Mouse (Mus musculus): Measurements from ENCODE around the gene Alox5ap.

The Alox5ap gene

DNA sequence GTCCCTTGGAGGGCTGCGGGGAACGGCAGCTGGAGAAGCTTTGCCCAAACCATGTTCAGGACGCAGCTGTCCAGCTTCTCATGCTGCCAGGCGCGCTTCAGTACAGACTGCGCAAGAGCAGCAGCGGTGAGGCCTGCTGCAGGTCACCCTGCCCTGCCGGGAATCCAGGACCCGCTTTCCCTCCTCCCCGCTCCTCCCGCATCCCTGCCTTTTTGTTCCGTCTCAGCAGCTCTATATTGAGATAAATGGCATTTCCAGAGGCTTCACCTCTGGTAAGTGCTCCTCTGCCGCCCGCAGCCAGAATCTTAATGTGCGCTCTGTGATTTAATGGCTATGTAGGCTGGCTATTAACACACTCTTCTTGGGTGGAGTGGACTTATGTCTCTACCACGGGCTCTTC is 5.5 kb upstream of the Alox5ap start:
- DNase-seq (ENCODE audit: low read depth in 2 of 2, low spot score in 2 of 2): no peak

DNA sequence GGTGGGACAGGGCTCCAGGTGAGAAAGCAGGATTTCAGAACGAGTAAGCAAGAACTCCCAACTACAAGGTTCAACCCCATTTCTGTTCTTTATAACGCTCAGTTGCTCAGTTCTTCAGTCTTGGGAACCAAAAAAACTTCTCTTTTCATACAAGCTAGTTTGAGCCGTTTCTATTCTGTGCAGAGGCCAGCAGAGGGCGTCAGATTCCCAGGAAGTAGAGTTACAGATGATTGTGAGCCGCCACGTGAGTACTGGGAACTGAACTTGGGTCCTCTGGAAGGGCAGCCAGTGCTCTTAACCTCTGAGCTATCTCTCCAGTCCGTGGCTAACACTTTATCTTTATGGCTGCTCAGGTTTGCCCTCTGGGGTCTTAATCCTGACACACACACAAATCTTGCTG is 3.1 kb upstream of the Alox5ap start:
- DNase-seq (ENCODE audit: low read depth in 2 of 2, low spot score in 2 of 2): no peak

DNA sequence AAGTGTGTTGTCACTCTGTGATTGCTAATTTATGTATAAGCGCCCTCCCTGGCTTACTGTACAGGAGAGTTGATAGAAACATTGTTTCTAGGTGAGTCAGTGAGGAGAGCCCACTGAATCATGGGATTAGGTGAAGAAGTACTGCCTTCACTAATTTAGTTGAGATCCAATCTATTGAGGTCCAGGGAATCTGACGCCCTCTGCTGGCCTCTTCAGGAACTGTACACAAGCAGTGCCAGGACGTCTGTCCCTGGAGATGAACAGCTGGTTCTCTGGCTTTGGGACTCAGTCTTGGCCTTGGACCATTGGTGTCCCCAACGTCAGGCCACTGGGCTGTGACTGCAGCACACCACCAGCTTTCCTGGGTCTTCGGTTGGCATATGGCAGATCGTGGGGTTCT is 2.7 kb upstream of the Alox5ap start:
- DNase-seq (ENCODE audit: low read depth in 2 of 2, low spot score in 2 of 2): peak; percentile 27 to 41

DNA sequence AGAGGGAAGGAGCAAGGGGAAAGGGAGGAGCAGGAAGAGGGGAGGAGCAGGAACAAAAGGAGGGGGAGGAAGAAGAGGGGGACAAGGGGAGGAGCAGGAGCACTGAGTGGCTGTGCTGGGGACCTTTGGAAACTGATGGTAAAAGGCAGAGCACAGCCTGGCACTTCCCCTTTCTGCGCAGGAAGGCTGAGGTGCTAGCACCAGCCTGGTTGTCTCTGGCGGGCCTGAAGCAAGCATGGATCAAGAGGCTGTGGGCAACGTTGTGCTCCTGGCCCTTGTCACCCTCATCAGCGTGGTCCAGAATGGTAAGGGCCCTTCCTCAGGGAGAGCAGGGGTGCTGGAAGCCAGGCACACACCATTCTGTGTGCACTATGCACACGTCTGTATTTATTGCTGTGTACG is 312 bp downstream of the Alox5ap start:
- DNase-seq (ENCODE audit: low read depth in 2 of 2, low spot score in 2 of 2): no peak

DNA sequence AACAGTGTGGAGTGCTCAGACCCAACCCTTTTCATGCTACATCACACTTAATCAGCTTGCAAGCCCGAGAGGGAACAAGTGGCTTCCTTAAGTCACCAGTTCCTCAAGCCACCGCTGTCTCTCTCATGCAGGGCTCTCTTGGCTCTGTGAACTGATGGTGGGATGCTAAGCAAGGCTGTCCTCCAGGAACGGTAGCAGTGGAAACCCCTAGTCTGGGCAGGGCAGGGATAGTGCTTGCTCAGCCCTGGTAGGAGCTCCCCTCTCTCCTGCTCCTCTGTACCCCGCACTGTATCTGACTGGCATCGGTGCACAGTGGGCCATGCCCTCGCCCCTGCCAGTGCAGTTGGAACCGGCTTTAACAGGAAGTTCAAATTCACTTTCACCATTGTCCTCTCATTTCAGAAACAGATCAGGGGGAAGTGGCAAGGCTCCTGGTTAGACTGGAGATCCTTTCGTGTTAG is 2.2 kb downstream of the Alox5ap start:
- DNase-seq (ENCODE audit: low read depth in 2 of 2, low spot score in 2 of 2): no peak

DNA sequence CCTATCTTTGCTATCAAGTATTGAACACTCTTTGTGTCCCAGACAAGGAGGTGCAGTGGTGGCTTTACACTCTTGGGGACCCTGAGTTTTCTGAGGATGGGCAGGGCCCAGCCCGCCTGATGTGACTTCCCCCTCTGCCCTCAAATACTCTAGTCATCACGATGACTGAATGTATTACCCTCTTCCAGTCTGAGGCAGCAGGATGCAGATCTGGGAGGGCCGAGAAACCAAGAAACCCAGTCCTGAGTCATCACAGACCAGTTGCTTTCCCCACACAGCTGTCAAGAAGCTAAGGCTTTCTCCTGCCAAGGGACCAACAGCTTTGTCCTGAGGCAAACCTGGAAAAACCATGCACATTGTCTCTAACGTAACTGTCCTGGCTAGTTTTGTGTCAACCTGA is 2.9 kb downstream of the Alox5ap start:
- no peak for DNase-seq (ENCODE audit: low read depth in 2 of 2, low spot score in 2 of 2)

DNA sequence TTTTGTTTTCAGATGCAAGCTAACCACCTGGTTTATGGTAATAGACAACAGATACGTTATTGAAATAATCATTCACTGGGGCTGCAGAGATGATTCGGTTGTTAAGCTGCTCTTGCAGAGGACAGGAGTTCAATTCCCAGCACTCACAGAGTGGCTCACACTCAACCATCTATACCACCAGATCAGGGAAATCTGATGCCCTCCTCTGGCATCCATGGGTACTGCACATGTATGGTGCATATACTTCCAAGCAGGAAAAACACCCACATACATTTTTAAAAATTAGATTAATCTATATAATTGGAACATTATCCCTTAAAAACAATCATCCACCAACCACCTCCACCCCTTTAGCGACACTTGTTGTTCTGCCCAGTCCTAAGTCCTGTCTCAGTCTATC is 6.7 kb downstream of the Alox5ap start:
- no peak for DNase-seq (ENCODE audit: low read depth in 2 of 2, low spot score in 2 of 2)

DNA sequence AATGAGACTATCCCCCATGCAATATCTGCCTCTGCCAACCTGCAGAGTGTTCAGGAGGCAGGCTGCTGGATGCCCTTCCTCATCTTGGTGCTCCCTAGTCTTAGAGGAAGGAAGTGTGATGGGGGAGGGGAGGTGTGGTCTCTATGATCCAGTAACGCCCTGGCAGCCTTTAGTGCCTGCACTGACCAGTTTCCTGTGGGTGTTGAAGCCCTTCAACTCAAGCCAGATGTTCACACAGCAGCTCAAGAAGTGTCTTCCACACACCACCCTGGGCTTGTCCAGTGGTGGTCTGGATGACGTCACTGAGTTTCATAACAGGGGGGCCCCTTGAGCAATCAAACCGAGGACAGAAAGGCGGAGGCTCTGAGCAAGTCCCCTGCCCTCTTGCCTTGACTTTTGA is 8.0 kb downstream of the Alox5ap start:
- DNase-seq (ENCODE audit: low read depth in 2 of 2, low spot score in 2 of 2): no peak

DNA sequence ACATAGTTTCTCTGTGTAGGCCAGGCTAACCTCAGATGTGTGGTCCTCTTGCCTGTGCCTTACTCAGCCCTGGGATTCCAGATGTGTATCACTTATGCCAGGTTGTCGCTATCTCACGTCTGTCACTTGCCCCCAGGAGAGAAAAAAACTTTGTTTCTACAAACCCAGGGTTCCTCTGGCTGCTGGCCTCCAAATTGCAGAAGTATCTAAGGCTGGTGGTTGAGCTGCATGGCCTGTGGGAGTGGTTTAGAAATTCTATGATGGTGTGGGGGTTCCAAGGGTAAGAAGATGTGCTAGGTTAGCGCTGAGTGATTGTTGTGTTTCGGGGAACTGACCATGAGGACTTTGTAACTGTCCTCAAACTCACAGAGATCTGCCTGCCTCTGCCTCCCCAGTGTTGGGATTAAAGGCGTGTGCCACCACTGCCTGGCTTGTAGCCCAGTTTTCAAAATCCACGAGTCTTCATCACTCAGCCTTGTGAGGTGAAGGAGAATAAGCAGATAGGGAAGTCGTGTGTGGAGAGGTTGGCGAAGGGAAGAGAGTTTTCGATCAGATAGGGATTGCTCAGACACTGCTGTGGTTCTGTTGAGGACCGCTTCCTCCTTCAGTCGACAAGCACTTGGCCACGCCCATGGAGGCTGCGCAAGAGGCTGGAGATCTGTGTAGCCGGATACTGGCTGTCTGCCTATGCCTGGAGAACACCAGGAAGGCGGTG is 10.0 kb downstream of the Alox5ap start:
- no peak for DNase-seq (ENCODE audit: low read depth in 2 of 2, low spot score in 2 of 2)

DNA sequence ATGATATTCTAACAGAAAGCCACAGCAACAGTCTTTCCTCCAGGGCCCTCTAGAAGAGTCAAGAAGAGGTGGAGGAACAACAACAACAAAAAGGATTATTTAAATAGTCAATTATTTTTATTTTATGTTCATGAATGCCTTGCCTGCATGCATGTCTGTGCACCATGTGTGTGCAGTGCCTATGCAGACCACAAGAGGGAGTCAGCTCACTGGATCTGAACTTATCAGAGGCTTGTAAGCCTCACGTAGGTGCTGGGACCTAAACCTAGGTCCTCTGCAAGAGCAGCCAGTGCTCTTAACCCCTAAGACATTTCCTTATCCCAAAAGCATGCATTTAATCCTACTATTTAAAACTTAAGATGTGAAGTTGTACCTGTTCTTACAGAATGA is 10.5 kb downstream of the Alox5ap start:
- DNase-seq (ENCODE audit: low read depth in 2 of 2, low spot score in 2 of 2): no peak

DNA sequence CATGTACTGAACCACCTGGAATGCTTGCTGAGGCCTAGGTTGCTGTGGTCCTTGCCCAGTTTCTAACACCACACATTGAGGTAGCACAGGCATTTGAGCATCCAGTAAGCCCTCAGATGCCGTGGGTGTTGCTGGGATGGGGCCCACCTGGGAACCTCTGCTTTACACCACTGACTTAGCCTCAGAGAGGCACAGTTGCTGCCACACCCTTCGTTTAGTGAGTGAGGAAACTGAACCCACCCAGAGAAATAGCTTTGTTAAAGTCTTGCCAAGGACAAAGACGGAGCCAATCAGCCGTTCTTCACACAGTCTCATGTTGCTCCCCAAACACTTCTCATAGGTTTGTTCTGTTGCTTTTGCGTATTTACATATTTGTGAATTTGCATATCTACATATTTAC is 13.0 kb downstream of the Alox5ap start:
- DNase-seq (ENCODE audit: low read depth in 2 of 2, low spot score in 2 of 2): no peak

DNA sequence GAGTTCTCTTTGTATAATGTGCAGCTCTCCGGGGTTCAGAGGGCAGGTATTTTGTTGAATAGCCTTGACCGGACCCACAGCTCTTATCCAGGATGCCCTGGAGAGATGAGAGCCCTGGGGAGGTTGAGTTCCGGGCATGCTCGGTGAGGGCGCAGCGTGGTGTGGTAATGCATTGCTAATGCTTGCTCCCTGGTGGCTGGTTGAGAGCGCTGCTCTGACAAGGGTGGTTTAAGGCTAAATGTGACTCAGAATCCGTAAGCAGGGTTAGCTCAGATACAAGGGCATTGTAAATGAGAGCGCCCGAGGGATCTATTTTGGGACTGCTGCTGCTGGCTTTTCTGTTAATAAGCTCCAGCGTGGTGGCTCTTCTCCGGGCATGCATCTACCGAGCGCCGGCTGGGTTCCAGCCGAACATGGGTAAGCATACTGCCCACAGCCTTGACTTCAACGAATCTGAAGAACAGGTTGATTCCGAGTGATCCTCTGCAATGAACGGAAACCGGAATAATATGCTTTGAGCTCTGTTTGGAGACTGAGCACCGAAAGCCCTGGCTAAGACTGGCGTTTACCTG is 14.8 kb downstream of the Alox5ap start:
- no peak for DNase-seq (ENCODE audit: low read depth in 2 of 2, low spot score in 2 of 2)

DNA sequence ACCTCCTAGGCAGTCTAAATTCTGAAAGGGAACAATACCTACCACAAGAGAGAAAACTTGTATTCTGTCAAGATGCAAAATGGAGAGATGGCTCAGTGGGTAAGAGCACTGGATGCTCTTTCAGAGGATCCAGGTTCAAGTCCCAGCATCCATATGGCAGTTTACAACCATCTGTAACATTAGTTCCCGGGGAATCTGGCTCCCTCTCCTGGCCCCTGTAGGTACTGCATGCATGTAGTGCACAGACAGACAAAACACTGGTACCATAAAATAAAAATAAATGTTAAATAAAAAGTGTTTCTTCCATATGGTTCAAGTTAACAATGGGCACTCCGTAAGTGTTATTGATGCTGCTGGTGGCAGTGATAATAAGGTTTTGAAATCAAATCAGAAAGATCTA is 18.4 kb downstream of the Alox5ap start:
- DNase-seq (ENCODE audit: low read depth in 2 of 2, low spot score in 2 of 2): peak; percentile 39 to 59

DNA sequence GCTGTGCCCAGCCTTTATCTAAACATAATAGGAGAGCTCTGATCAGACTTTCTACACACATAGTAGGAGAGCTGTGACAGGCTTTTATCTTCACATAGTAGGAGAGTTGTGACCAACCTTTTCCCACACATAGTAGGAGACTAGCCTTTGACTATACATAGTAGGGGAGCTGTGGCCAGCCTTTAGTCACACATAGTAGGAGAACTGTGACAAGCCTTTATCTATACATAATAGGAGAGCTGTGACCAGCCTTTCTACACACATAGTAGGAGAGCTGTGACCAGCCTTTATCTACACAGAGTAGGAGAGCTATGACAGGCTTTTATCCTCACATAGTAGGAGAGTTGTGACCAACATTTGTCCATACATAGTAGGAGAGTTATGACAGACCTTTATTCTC is 19.3 kb downstream of the Alox5ap start:
- DNase-seq (ENCODE audit: low read depth in 2 of 2, low spot score in 2 of 2): no peak

DNA sequence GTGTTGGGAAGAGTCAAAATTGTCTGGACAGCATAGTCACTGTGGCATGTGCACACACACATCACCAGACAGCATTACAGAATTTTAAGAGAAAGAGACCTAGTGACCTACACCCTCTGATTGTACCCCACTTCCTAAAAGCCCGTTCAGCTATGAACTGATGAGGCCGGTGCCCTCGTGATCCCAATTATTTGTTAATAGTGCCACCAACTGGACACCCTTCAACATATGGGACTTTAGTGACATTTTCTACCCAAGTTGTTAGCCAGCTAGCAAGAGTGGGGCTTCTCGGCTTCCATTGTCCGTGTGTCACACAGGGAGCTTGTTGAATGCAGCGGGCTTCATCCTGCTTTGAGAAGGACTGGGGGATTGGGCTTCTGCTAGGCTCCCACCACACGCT is 21.5 kb downstream of the Alox5ap start:
- no peak for DNase-seq (ENCODE audit: low read depth in 2 of 2, low spot score in 2 of 2)

DNA sequence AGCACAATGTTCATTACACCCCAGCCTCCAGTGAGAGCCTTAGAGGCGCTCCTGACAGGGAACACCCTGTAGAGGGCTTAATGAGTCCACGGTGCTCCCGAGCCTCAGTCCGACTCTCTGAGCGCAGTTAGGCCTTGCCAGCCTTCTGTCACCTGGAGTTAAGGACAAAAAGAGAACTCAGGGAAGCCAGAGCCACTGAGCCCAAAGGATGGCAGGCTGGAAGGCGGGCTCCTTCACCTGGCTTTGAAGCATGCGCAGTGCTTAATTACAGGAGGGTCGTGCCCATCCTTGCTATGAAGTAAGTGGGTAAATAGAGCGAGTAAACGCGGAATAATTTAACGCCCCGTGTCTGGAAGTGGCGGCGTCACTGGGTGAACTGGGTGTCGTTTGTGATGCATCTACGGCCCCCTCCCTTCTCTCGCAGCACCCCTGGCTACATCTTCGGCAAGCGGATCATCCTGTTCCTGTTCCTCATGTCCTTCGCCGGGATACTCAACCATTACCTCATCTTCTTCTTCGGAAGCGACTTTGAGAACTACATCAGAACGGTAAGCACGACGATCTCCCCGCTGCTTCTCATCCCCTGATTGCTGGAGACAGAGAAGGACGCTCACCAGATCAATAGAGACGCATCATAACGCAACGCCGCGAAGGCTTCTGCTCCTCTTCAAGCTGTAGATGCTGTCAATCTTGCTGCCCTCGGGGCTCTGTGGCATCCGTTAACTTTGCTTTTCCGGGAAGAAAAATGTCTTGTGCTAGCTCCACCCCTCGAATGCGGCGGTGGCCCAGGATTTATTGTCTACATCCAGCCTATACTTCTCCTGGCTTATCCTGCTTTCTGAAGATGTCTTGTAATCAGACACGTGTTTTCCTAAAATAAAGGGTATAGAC is 22.8 kb downstream of the Alox5ap start:
- DNase-seq (ENCODE audit: low read depth in 2 of 2, low spot score in 2 of 2): no peak

DNA sequence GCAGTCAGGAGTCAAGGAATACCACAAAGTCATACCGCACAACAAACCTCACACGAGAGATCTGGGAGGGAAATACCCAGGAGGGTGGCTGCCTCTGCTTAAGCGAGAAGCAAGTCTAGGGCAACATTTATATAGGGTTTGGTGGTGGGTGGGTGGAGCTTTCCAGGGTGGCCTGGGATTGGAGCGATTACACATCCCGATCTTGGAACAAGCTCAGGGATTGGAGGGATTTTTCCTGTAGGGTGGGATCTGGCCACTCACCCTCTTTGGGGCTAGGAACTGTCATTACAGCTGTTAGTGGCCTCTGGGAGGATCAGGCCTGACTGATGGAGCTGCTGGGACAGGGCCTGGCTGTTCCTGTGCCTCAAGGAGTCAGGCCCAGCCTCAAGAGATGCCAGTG is 26.7 kb downstream of the Alox5ap start:
- no peak for DNase-seq (ENCODE audit: low read depth in 2 of 2, low spot score in 2 of 2)

DNA sequence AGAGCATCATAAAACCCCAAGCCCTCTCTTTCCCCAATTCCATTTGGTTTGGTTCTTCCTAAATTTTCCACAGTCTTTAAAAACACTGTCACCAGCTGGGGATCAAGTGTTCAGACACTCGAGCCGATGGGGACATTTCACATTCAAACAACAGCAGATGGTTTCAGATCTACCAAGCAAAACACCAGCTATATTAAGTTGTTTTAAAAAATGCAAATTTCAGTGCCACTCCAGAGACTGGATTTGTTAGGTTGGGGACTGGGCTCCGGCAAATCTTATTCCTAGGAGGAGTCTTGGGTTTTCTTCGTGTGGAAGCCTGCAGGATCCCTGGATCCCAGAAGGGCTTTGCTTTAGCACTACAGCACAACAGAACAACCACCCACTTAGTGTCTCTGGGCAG is 28.5 kb downstream of the Alox5ap start:
- no peak for DNase-seq (ENCODE audit: low read depth in 2 of 2, low spot score in 2 of 2)

DNA sequence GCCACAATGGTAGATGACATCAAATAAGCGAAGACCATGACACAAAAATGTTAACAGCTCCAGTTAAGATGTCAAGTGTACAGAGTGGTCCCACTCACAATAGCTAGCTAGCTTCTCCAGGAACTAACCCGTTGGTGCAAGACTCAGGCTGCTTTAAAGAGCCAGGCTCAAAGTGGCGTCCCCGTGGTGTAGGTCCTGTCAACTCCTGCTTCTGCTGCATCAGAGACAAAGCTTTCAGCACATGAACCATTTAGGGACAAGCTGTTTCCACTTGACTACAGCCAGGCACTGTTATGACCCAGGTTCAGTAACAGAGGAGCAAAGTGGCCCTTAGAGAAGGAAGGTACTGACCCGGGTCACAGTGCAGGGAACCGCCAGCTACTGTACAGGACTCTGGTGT is 32.2 kb downstream of the Alox5ap start:
- DNase-seq (ENCODE audit: low read depth in 2 of 2, low spot score in 2 of 2): no peak

DNA sequence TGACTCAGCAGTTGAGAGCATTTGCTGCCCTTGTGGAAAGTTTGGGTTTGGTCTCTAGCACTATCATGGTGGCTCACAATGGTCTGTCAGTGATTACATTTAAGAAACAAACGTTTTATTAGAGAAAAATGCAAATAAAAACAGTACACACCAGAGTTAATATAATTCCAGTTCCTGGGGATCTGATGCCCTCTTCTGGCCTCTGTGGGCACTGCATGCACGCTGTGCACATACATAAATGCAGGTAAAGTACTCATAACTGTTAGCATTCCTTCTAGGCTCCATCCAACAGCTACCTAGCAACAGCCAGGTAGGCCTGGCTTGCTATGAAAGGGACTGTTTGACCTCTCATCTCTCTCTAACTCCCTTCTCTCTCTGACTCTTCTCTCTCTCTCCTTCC is 32.9 kb downstream of the Alox5ap start:
- no peak for DNase-seq (ENCODE audit: low read depth in 2 of 2, low spot score in 2 of 2)

DNA sequence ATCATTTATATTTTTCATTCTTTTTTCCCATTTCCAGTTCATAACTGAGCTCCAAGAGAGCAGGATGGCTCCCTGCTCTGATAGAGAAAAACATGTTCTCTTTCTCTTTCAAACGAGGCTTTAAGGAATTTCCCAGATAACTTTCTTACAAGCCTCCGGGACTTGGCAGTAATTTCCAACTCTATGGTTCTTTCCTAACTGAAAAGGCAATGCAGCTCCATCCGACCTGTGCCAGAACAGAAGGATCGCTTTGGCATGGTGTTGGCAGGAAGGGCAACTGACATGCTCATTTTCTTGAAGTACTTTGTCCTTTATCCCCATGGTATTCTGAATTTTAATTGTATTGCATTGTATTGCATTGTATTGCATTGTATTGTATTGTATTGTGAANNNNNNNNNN is 33.7 kb downstream of the Alox5ap start:
- DNase-seq (ENCODE audit: low read depth in 2 of 2, low spot score in 2 of 2): no peak

Data from CD8-positive naive resting alpha-beta T cell, adult 2 months (primary cell).